Mouse (Mus musculus) retina, postnatal 1 day (tissue): ENCODE results near the gene Fbxo31.

Experiments used
- DNase-seq: peaks from one replicate; pipeline ENCODE4 v3.0.0-alpha.2; 2012

Gene Fbxo31

GRCm38 (mm10) chr8:121550056-121550455 lies 28.6 kb downstream of the Fbxo31 start:
- DNase-seq, result no peak

DNA sequence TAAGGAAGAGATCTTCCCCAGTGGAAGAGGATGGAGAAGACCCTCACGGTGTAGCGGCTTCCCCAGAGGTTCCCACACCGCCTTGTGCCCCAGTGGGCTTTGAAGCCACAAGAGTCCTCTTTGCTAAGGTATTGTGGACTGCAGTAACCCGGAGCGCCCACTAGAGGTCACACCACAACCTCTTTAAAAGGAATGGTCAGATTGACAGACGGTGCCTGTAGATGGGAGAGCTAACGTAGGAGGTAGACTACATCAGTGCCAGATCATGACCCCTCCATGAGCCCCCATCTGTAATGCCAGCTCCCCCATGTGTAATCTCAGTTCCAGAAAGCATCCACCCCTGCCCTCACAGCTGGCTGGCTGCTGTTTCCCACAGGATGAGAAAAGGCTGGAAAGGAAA lies 31.5 kb downstream of the Fbxo31 start:
- peak; percentile 88 for DNase-seq

DNA sequence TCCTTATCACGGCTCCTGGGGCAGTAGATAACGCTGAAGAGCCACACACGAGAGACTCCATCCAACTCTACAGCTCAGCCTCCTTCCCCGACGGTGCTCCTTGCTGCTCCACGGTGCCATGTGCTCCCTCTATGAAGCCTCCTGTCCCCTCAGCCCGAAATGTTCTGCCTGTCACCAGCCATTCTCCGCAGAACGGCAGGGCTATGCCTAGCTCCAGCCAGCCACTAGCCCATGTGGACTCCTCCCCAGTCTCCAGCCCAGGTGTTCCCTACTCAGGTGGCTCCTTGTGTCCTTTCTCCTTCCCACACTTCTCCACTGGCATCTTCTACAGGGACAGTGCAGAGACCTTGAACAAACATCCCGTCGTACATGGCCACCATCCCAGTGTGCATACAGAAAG lies 33.7 kb downstream of the Fbxo31 start:
- DNase-seq, result no peak

DNA sequence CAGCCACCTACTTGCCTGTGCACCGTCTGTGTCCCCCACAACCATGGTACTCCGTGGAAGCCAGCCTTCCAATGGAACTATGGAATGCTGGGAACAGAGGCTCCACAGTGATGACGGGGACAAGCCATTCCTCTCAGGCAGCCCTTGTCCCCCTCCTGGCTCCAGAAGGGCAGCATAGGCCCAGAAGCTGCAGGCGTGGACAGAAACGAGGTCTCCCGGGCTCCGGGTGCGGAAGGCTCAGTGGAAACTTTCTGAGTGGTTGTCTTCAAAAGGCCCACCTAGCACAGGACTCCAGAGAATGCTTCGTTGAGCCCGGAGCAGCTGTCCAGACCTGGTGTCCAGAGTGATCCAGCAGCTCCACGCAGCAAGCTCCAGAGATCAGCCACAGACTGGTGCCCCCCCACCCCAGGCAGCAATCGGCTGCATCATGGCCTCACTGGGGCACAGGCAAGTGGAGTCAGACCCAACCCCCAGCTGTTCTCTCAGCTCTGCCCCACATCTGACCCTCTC lies 34.3 kb downstream of the Fbxo31 start, which contains the start of gene 1700018B08Rik:
Gene 1700018B08Rik (minus strand): TSS at position 45 of the 510 bp plus-strand sequence.
- no peak for DNase-seq

GRCm38 (mm10) chr8:121542901-121543300 lies 35.7 kb downstream of the Fbxo31 start:
- DNase-seq, result no peak

DNA sequence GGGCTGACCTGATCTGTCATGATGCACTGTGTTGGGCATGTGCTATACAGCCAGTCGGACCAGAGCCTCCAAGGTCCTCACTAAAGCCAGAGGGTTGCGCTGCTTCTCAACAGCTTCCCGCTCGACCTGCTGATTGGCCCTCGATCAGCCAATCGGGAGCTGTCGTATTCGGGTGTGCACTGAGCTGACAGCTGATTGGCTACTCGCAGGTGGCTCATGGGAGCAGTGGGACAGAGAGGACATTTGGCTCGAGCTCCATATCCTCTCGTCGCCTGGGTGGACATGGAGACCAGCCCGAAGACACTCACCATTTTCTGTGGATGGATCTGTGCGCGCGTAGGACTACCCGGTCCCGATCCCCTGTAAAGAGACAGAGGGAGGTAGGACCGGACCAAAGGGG lies 36.7 kb downstream of the Fbxo31 start:
- no peak for DNase-seq

DNA sequence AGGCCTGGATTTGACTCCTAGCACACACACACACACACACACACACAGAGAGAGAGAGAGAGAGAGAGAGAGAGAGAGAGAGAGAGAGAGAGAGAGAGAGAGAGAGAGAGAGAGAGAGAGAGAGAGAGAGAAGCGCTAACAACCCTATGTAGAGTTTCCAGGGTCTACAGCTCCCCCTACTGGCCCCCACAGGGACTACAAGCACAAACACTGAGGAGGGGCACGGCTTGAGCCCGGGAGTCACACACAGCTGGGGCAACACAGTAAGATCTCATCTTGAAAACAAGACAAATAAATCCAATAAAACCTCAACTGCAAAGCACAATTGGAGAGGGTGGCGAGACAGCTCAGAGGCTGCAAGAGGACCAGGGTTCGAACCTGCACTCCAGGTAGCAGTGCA lies 46.2 kb downstream of the Fbxo31 start:
- peak; percentile 66 for DNase-seq

DNA sequence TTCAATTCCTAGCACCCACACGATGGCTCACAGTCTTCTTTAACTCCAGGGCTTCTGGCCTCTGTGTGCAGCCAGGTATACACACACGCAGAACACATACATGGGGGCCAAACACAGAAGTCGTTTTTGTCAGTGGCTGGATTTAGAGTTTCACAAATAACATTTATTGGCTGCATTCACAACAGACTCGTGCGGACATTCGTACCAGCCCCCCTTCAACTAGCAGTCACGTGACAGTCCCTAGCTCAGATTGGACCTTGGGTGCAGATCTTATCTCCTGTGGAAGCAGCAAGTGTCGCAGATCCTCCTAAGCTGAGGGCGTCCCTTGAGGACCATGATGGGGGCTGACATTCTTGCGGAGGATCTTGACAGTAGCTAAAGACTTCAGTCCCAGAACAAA lies 48.0 kb downstream of the Fbxo31 start:
- DNase-seq, result no peak

GRCm38 (mm10) chr8:121528790-121529189 lies 49.8 kb downstream of the Fbxo31 start:
- no peak for DNase-seq

GRCm38 (mm10) chr8:121527751-121528150 lies 50.9 kb downstream of the Fbxo31 start:
- DNase-seq, result no peak

- no peak for DNase-seq
These were observed 51.6 kb downstream of the Fbxo31 start for GRCm38 (mm10) chr8:121526811-121527550.

DNA sequence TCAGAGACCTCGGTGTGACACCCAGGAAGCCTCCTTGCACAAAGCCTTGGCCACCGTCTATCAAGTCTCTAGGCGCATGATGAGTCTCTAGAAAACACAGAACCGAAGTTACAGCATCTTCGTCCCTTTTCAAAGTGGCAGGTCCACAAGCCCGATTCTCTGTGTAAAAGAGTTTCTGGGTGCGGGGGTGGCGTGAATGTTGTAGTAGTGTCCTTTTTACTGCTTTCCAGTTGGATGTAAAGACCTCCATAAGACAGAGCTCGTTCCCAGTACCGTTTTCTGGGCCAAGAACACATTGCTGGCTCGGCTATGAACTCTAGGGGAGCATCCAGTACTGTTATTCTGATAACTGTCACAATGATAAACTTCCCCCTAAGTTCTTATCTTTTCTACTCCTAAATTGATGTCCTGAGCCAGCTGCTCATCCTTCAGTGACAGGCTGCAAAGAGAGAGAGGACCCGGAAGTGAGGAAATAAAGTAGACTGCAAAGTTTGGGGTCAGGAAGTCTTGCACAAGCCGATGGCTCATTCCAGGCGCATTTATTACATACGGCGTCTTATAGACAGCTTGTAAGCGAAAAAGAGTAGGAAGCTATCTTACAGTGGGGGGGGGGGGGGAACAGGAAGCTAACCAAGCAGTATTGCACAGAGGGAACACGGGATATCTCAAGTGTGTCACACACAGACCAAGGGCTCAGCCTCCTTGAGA lies 53.3 kb downstream of the Fbxo31 start:
- no peak for DNase-seq

GRCm38 (mm10) chr8:121513429-121513828 lies 65.2 kb downstream of the Fbxo31 start:
- peak; percentile 81 for DNase-seq

DNA sequence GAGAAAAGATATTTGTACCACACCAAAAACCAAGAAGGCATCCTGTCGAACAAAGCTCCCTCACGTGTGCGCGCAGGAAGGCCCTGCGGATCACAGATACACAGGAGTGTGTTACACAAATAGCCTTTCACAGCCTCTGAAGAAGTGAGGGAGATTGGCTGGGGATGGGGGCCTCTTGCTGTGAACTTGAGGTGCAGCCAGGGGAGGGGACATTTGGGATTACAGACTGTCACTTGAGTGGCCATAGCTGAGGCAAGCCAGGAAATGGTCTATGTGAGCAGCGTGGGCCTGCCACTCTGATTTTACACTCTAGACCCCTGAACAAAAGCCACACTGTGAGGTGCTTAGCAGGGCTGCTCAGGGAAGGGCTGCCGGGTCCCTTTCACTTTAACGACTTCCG lies 66.9 kb downstream of the Fbxo31 start:
- DNase-seq, result peak; percentile 23
